In the genomic region with DNA sequence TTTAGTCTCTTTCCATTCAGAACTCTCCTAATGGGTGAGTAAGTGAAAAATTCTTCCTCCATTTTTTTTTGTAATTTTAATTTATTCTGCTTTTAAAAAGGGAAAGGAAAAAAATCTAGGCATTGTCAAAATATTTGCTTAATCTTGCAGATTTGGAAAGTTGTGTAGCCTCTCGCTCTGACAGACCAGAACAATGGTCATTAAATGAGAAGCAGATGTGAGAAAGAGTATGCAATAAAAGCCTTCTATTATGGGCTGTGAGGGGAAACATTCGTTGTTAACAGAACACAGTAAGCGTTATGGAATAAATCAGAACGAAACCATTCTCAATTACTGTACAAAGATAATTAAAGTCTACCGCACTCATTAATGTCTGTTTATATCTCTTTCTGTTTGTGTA, we compare ENCODE assay signal across 13 mouse cellular contexts.
"Had no signal": no experiment of that assay in that cellular context is flagged by ENCODE, and none has a peak within 500 bp of the region (broad histone marks: within the 10 kb centered on the region; RNA-seq: fewer than 3 reads in every experiment).

No protein-coding gene starts in this region.

- H3K9me3 ChIP-seq: megakaryocyte, embryonic 14.5 days; midbrain, embryonic 12.5 days had no signal

- H3K9ac ChIP-seq: liver, embryonic 14.5 days; midbrain, embryonic 12.5 days had no signal

- H3K27ac ChIP-seq: kidney, postnatal 0 days; liver, embryonic 14.5 days; midbrain, embryonic 12.5 days; stomach, postnatal 0 days had no signal

- H3K4me2 ChIP-seq: midbrain, embryonic 12.5 days had no signal

- H3K4me3 ChIP-seq: megakaryocyte, embryonic 14.5 days; midbrain, embryonic 12.5 days had no signal

- H3K27me3 ChIP-seq: megakaryocyte, embryonic 14.5 days; midbrain, embryonic 12.5 days had no signal

- DNase-seq: kidney, adult 11 months; kidney, adult 9 months; kidney, postnatal 36 days; left cerebral cortex, postnatal 4 days; lung, adult 18-20 months; lung, postnatal 36 days; thymus, adult 18-20 months; thymus, postnatal 14 days had no signal

- H3K36me3 ChIP-seq: midbrain, embryonic 12.5 days had no signal

- H3K4me1 ChIP-seq: megakaryocyte, embryonic 14.5 days had no signal
